Mouse (Mus musculus) hindlimb bud, embryonic 11.5 days (tissue): ENCODE results near the gene Loxl1.
"Not testable (repeated sequence)": the region's sequence is repeated elsewhere in the genome, so short reads cannot be mapped to it uniquely, and the experiment has no call there.

Source experiments
- DNase-seq: peaks from one replicate; pipeline ENCODE4 v3.0.0-alpha.2; 2012; ENCODE audit warnings: low read depth, low spot score; ENCODE audit errors: extremely low spot score

Loxl1 gene

DNA sequence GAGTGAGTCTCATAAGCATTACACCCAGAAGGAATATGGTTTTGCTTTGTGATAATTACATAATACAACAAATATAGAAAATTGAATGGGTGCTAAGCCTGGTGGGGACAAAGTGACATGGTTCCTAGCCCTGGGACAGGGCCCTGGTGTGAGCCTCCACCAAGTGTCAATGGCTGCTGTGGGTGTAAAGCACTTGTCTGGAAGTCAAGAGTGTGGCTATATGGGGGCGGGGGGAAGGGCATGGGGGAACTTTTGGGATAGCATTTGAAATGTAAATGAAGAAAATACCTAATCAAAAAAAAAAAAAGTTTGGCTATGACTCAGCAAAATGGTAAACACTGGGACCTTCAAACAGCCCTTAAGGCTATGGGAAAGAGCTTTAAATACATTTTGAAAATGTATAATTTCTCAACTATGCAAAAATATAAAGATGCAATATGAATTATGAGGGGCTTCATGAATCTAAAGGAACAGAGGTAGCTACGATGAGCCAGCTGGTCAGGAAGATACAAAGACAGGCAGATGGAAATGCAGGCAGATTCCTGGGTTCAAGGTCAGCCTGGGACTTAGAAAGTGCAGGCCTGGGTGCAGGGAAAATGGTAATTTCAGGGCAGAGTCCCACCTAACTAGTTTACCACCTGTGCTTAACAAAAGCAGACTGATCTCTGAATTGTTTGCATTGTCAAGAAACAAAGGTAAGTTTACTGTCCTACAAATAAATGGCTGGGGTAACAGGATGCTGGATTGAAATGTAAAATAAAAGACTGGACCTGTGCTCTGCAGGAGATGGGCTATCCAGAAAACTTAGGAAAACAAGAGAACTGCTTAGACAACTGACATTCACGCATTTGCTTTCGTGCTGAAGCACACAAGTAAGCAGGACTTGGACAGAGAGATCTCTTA lies 33.9 kb downstream of the Loxl1 start:
- DNase-seq = no peak

DNA sequence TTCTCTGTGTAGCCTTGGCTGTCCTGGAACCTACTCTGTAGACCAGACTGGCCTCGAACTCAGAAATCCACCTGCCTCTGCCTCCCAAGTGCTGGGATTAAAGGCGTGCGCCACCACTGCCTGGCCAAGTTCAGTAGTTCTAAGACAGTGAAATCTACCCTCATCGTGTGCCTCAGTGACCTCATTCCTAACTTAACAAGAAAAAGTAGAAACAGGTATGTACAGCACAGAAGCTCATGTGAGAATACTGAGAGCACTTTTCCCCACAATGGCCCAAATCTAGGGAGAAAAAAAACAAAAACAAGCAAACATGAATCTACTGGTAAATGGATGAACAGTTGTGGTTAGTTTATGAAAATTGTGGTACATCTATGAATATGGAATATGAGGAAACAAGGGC lies 34.7 kb downstream of the Loxl1 start:
- DNase-seq = no peak

DNA sequence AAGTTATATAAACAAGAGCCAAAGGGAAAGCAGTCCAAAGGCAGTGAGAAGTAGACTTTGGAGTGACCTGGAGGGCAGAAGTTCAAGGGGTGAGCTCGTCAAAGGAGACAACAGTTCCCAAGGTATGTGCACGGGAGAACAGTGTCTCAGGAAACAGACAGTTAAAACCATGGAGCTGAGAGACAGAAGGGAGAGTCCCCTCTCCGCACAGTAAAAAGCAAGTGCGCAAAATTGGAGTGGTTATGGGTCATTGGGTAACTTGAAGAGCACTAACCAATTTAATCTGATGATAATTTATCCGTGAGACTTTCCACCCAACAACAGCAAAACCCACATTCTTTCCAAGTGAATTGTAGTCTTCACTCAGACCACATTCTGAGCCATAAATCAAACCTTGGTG lies 36.6 kb downstream of the Loxl1 start:
- no peak for DNase-seq

DNA sequence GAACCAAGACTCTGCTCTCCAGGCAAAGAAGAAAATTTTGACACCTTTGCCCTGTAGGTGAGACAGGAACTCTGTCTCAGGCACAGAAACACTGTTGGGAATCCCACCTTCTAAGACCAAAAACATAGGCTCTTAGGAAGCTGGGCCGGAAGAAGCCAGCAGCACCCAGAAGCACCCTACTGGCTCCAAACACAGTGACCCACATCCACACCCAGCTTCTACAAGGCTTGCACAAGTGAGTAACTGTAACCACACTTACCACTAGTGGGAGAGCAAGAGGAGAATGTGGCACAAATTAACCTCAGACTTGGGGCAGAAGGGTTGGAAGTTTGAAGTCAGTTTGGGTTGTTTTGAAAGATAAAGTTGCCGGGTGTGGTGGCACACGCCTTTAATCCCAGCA lies 37.2 kb downstream of the Loxl1 start:
- DNase-seq = no peak

DNA sequence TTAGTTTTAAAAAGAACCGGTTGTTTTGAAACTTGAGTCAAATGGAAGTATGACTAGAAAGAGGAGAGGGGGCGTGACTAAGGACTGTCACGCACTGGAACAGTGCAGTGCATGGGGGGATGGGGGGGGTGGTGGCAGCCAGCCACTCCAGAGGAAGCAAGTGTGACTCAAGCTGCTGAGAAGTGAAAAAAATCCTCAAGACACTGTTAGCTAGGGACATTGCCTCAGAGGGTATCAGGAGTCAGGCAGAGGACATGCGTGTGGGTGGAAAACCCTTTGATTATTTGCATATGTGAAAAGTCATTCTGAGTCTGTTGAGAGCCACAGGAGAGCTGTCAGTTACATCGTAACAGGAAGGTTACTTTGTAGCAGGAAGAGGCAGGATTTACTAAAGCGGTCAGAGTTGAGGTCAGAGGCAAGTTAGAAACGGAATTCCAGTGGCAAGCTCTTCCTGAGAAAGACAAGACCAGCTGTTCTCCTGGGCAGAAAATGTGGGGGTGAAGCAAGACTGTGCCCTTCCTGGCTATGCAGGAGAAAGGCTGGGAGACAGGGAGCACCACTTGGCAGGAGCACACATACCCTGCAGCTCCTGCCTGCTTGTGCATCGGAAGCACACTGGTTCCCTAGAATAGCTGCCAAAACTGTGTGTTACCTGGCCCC lies 37.7 kb downstream of the Loxl1 start:
- no peak for DNase-seq

DNA sequence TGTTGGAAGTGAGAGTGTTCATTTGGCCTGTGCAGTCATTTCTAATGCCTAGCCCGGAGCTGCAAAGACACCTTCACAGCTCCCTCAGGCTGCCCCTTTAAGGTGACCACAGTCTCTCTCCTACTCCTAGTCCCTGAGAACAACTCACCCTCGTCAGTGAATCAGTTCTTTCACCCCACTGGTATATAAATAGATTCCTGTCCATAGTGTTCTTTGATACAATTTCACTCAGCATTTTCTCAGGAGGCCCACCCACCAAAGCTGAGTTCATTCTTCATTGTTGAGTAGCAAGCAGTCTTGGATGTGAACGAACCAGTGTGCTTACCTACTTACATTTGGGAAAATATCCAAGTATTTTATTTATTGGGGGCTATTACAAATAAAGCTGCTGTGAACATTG lies 38.4 kb downstream of the Loxl1 start:
- DNase-seq = no peak

DNA sequence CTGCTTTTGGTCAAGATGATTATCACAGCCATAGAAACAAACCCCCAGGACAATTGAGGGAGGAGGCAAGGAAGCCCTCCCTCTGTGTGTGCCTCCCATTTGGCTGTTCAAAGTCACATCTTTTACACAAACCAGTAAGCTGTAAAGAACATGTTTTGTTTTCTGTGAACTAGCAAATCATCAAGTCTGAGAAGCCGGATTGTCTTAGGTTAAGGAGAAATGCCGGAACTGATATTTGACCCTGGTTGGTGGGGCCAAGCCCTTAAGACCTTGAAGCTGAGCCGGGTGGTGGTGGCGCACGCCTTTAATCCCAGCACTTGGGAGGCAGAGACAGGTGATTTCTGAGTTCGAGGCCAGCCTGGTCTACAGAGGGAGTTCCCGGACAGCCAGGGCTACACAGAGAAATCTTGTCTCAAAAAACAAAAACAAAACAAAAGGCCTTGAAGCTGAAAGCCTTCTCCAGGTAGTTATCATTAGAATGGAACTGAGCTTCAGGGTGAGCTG lies 38.8 kb downstream of the Loxl1 start:
- no peak for DNase-seq

DNA sequence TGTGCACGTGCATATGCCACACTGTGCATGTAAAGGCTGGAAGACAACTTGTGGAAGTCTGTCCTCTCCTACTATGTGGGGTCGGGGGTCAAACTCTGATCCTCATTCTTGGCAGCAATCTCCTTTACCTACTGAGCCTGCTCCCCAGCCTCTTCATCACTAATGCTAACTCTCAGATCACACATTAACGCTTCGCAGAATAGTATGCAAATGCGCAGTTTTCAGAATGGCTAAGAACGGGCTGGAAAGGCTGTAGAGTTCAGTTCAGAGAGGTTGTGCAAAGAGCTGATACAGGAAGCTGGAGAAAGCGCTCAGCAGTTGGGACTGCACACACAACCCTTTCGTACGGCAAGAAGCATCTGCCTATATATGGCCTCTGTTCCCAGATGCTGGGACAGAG lies 40.1 kb downstream of the Loxl1 start:
- no peak for DNase-seq

DNA sequence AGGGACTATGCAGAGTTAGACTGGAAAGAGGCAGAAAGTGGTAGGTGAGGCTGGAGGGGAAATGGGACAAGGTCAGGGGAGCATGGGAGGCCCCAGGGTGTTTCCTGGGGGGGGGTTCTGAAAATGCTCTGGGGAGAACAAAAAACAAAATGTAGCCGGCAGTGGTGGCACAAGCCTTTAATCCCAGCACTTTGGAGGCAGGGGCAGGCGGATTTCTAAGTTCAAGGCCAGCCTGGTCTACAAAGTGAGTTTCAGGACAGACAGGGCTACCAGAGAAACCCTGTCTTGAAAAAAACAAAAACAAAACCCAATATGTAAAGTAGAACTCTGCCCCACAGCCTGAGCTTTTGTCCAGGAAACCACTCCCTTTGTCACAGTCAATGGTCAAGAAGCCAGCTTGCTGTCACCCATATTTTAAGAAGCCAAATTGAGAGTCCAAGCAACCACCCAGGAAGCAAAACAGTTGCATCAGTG lies 40.9 kb downstream of the Loxl1 start:
- DNase-seq = no peak

DNA sequence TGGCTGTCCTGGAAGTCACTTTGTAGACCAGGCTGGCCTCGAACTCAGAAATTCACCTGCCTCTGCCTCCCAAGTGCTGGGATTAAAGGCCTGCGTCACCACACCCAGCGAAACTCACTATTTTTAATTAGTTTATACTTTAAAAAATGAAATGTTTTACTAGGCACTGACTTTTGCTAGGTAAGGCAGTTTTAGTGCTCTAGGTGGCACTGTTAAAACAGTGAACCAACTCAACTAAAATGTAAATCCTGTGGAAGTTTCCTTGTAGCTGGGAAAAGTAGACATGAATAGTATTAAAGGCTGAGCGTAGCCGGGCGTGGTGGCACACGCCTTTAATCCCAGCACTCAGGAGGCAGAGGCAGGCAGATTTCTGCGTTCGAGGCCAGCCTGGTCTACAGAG lies 41.4 kb downstream of the Loxl1 start:
- not testable (repeated sequence) for DNase-seq

DNA sequence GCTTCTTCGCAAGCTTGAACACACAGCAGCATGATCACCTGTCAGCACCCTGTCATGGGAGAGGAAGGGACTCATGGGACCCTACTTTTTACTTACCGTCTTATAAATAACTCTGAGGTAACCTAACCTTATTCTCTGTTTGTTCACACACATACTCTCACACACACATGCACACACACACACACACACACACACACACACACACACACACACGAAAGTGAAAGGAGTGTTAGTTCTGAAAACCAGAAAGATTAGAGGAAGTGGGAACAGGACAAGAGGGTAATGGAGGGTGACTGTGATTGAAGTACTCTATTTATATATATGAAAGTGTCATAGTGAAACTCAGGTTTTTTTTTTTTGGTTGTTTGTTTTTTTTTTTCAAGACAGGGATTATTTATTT lies 41.9 kb downstream of the Loxl1 start:
- no peak for DNase-seq

DNA sequence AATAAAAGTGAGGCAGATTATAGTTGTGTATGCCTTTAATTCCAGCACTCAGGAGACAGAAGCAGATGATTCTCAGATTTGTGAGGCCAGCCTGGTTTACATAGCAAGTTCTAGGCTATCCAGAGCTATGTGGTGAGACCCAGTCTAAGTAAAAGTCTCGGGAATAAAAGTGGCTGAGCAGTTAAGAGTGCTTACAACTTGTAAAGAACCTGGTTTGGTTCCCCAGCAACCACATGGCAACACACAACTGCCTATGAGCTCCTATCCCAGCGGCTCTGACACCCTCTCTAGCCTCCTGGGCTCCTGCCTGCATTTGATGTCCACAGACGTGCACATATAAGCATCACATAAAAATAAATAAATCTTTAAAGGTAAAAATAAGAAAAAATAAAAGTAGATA lies 42.9 kb downstream of the Loxl1 start:
- no peak for DNase-seq

DNA sequence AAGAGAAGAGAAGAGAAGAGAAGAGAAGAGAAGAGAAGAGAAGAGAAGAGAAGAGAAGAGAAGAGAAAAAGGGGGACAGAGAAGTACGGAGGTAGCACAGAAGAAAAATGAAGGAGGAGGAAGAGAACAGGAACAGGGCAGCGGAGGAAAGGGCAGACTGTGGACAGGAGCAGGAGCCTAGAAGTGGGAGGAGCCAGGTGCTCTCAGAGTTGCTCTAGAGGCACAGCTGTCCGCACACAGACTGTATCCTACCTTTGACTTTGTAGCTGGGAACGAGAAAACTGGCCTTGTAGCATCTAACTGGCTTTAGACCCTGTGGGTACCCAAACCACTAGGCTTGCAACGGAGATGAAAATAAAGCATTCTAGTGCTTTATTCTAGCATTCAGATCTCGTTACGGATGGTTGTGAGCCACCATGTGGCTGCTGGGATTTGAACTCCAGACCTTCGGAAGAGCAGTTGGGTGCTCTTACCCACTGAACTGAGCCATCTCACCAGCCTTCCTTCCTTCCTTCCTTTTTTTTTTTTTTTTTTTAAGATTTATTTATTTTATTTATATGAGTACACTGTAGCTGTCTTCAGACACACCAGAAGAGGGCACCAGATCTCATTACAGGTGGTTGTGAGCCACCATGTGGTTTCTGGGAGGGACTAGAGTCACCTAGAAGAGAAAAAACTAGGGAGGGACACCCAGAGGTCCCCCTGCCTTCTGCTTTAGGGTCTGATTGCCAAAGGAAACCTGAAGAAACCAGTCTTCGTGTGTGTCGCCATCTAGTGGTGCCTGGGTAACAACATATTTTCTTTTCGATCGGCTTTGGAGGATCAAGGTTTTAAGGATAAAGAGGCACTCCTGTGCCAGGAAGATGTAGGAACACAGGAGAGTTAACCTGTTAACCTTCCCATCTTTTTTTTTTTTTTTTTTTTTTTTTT lies 44.3 kb downstream of the Loxl1 start:
- DNase-seq = no peak

DNA sequence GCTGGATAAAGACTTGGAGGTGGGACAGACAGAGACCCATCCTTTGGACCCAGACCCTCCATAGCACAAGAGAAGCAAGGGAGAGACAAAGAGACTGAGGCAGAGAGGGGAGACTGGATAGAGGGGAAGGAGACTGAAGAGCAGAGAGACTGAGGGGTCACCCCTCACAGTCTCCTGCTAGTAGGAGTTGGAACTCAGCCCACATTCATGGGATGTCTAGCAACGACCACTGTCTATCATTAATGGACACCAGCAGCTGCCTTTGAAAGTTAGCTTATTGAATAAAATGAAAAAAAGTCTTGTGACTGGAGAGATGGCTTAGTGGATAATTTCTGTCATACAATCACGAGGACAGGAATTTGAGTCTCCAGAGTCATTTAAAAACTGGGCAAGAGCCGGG lies 45.9 kb downstream of the Loxl1 start:
- DNase-seq = no peak

DNA sequence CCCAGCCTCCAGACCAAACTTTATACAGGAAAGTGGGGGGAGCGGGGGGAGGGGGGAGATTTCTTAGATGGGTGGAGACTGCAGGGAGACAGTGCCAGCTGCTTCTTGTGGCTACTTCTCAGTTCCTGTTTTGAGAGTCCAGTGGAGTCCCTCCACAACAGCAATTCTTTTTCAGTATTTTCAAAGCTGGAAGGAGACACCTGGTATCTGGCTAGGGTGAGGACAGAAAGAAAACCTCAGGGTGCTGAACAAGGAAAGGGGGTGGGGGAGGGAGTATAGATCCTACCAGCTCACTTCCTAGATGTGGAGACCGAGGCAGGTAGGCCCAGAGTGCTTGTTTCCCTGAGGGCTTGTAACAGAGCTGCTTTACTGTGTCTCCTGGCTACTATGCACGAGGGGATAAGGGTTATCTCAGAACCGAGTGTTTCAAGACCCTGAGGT lies 46.4 kb downstream of the Loxl1 start:
- no peak for DNase-seq

DNA sequence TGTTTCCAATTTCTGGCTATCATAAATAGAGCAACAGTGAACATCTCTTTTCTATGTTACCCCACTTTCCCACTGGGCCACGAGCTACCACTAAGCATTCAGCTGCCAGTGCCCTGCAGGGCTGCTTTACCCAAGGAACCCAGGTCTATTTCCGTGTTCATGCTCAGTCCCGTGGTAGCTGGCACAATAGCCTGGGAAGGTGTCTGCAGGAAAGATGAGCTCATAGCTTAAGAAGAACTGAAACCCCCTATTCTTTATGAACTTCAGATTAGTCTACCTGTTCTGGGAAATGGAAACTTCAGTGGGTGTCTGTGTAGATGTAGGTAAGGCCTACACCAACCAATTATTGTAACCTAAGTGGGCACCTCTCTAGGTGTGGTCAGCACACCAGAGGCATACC lies 47.6 kb downstream of the Loxl1 start:
- DNase-seq = no peak

DNA sequence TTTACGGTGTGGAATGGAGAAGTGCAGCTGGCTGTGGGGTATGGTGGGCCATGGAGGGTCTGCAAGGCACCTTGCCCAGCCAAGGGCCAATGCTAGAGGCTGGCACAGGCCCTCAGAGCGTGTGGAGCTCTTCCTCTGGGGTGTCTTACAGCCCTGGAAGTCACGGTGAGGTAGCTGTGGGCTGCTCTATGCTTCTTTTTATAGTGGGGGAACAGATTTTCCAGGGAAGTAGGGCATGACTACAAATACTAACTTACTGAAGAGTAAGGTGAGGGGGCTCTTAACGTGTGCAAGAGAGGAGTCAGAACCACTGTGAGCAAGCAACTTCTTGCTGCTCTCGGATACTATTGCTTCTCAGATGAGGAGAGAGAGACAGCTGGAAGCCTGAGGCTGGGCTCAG lies 50.5 kb downstream of the Loxl1 start:
- DNase-seq = no peak

DNA sequence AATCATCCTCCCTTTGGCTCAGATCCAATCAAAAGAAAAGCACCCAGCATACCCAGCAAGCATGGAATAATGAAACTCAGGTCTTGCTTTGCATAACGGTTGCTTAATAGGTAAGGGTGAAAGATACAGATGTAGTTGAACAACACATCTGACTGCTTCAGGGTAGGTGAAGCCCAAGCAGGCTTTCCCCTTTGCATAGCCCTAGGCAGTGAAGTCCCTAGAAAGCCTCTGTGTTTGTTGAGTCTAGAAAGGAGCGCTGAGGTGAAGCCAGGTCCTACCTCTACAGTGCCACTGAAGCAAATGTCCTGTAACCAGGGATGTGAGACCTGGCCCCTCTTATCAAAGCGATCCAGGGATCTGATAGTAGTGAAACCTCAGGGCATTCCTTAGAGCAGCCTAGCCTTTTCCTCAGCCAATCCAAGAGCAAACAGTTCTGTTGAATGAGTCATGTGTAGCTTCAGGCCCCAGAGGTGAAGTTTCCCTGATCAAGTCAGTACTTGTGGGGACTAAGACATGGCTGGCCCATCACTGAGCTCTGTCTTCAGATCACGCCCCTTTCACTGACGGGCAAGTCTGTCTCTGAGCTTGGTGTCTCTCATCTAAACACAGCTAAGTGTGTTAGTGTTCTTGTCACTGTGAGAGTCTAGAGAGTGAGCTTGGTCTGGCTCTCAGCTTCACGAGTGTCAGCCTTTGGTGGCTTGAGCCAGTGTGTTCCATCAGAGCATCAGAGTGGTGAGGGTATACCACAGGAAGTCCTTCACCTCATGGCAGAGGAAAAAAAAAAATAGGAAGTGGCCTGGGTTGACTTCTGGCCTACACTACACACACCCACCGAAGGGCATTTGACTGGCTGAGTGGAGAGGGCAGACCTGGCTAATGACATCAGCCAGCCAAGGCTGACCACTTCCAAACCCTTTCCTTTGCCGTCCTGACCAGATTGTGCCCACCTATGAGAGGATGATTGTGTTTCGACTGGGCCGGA lies 57.0 kb downstream of the Loxl1 start:
- no peak for DNase-seq

DNA sequence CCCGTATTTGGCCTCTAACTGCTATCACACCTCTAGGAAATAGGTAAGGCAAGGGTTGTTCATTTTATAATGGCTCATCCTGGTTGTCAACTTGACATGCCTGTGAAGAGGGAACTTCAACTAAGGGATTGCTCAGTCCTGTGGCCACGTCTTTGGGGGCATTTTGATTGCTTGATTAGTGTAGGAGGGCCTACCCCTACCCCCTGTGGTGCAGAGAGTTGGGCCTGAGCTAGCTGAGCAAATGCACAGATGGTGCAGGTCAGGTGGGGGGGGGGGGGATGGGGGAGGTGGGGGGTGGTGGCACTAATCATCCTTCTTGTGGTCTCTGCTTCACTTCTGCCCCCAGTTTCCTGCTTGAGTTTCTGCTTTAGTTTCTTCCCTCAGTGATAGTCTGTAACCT lies 57.9 kb downstream of the Loxl1 start:
- no peak for DNase-seq

DNA sequence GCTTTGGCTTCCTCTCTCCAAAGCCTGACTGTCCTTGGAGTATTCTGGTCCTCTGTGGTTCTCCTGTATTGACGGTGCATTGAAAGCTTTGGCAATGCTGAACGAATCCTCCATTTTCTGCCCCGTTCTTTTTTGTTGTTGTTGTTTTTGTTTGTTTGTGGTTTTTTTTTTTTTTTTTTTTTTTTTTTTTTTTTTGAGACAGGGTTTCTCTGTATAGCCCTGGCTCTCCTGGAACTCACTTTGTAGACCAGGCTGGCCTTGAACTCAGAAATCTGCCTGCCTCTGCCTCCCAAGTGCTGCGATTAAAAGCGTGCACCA lies 59.2 kb downstream of the Loxl1 start:
- not testable (repeated sequence) for DNase-seq
